Mouse (Mus musculus) neural tube, embryonic 13.5 days (tissue): ENCODE measurements around the gene Trpc6. TPM values are rescaled to one million over a fixed set of nuclear protein-coding genes. Genes with fewer than 3 reads are reported as not detected.

ENCODE experiments used
- ATAC-seq: fragments of 200-750 bp; cut with Nextera tagmentation; 2 replicates; pipeline ENCODE4 v1.8.0; 2017; ENCODE audit warnings: low read depth, mild to moderate bottlenecking, moderate TSS enrichment, moderate library complexity
- H3K27ac ChIP-seq: fragments of 300-500 bp; sonication (generic); replicated peaks from 2 replicates; pipeline ENCODE4 v1.5.1; 2015; ENCODE audit warnings: moderate library complexity, mild to moderate bottlenecking, inconsistent platforms
- H3K27me3 ChIP-seq: fragments of 300-500 bp; sonication (generic); 2 replicates; pipeline ENCODE4 v1.6.1; 2015; ENCODE audit warnings: mild to moderate bottlenecking, inconsistent platforms
- H3K36me3 ChIP-seq: fragments of 300-500 bp; sonication (generic); 2 replicates; pipeline ENCODE4 v1.6.1; 2015; ENCODE audit warnings: mild to moderate bottlenecking, inconsistent platforms
- H3K4me1 ChIP-seq: fragments of 300-500 bp; sonication (generic); replicated peaks from 2 replicates; pipeline ENCODE4 v1.6.1; 2015; ENCODE audit warnings: inconsistent platforms
- H3K4me2 ChIP-seq: fragments of 300-500 bp; sonication (generic); 2 replicates; pipeline ENCODE4 v1.6.1; 2015; ENCODE audit warnings: inconsistent platforms, mild to moderate bottlenecking, moderate library complexity
- H3K4me3 ChIP-seq: fragments of 300-500 bp; sonication (generic); 2 replicates; pipeline ENCODE4 v1.5.1; 2015; ENCODE audit warnings: mild to moderate bottlenecking, inconsistent platforms
- H3K9ac ChIP-seq: fragments of 300-500 bp; sonication (generic); 2 replicates; pipeline ENCODE4 v1.6.1; 2015; ENCODE audit warnings: moderate library complexity, mild to moderate bottlenecking, inconsistent platforms
- H3K9me3 ChIP-seq: fragments of 300-500 bp; sonication (generic); 2 replicates; pipeline ENCODE4 v1.6.1; 2016; ENCODE audit warnings: inconsistent platforms
- WGBS: fragments of 180-500 bp; shearing (Covaris S2); methylation state at CpG from one replicate; pipeline ENCODE4 v1.1.7; 2015; 5-methylcytosine and 5-hydroxymethylcytosine counted together
- polyA plus RNA-seq: library from polyadenylated mRNA; unstranded; fragments of >200 nt; fragmentation: Nextera tagmentation; extraction: Ambion mirVana; gene quantifications from 2 replicates; pipeline ENCODE4 v1.2.1, GENCODE M21; 2015

The Trpc6 gene
- polyA plus RNA-seq: 0.65 and 0.67 TPM in 2 replicates

DNA sequence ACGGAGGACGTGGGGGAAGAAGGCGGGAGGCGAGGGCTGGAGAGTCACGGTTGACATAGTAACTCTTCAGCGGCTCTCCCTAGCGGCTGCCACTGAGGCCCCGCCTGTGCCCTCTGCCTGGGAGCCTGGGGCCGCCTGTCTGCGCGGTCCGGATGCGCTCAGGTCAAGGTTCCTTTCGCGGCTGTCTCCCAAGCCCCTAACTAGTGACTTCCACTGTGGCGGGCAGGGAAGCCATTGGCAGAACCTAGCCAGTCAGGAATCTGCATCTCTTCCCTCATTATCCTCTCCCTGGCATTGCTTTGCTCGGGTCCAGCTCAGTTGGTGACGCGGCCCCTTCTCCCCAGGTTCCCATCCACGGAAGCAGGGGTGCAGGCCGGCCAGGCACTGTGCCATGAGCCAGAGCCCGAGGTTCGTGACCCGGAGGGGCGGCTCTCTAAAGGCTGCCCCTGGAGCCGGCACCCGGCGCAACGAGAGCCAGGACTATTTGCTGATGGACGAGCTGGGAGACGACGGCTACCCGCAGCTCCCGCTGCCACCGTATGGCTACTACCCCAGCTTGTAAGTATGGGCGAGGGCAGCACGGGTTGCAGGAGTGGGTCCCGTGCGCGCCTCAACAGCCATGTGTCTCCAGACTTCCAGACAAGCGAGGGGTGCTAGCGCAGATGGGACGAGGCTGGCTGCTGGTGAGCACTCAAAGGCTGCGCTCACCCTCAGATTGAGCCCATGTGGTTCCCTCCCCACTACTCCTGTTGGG lies at the start of gene Trpc6:
Gene Trpc6 (plus strand): TSS at position 102 of the 754 bp plus-strand sequence.
- no peak within 1 kb of the TSS for H3K27ac ChIP-seq
- ATAC-seq: peak; percentile 94
- no peaks in the 10 kb centered on the region for H3K9me3 ChIP-seq
- H3K27me3 ChIP-seq: peaks cover 18% of the 10 kb centered on the region
- H3K4me2 ChIP-seq: peak within 1 kb of the TSS; percentile 99
- H3K4me1 ChIP-seq: 0 out of 2 replicates have a peak, but pooled peaks cover 6% of the 10 kb centered on the region
- H3K9ac ChIP-seq: peak within 1 kb of the TSS; percentile 72
- H3K4me3 ChIP-seq: peak within 1 kb of the TSS; percentile 59
- no peaks in the 10 kb centered on the region for H3K36me3 ChIP-seq
- under 1% methylated on average over 44 of the region's 44 CpGs for WGBS

DNA sequence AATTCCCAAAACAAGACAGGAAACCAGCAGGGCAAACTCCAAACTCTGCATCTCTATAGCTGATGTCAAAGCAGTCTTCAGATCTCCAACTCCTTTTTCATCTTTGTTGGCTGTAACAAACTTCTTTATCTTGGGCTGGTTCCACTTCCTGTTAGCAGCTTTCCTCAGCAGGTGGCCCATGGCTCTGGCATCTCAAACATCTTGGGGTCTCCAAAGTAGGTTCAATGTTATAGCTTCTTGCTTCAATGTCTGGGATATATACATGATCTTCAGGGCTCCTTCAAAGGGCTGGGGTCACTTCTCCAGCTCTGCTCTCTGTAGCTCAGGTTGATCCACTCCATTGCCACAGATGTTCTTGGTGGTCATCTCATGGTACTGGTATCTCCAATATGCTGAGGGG lies 23.0 kb upstream of the Trpc6 start:
- ATAC-seq: no peak
- Histone ChIP-seq H3K4me1 (no peaks in the 10 kb centered on the region), H3K36me3 (no peaks in the 10 kb centered on the region), H3K27ac (no peak overlapping the region), H3K9me3 (no peaks in the 10 kb centered on the region), H3K9ac (no peak overlapping the region), H3K27me3 (no peaks in the 10 kb centered on the region), H3K4me3 (no peak overlapping the region), H3K4me2 (no peak overlapping the region)

DNA sequence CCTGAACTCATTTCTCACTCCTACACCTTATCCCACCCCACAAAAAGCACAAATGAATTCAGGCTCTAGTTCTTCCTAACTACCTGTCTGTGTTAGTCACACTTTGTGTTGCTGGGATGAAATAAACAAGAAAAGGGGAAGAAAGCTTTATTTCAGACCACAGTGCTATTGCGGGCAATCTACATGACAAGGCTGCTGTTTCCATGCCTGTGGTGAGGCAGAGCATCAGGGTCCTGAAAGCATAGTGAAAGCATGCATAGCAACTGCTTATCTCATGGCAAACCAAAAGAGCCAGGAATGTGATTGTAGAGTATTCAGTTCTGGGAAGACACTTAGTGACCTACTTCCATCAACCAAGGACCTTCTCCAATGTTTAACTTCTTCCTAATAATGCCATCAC lies 10.3 kb upstream of the Trpc6 start:
- no peaks in the 10 kb centered on the region for H3K9me3 ChIP-seq
- WGBS: 97% methylated on average over 1 of the region's 1 CpGs
- H3K9ac ChIP-seq: no peak overlapping the region
- no peak for ATAC-seq
- no peak overlapping the region for H3K27ac ChIP-seq
- H3K4me3 ChIP-seq: no peak overlapping the region
- H3K27me3 ChIP-seq: no peaks in the 10 kb centered on the region
- no peaks in the 10 kb centered on the region for H3K36me3 ChIP-seq
- H3K4me1 ChIP-seq: no peaks in the 10 kb centered on the region
- no peak overlapping the region for H3K4me2 ChIP-seq

DNA sequence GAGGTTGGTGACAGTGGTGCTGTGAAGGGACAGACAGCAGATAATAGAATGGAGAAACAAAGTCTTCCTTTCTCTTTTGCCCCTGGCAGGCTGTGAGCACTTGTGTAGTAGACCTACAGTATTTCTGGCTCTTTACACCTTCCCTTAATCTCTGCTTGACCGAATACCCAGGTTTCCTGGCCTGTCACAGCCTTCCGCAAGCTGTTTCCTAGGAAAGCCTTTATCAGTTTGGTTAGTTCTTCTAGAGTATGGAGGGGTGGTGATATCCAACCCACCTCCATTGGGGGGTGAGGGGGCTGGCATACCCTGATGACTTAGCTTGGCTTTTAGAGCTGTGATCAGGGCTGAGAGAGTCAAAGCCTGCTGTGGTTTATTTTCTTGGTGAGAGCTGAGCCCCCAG lies 1.3 kb downstream of the Trpc6 start:
- H3K9ac ChIP-seq: no peak overlapping the region
- 0 out of 2 replicates have a peak, but pooled peaks cover 6% of the 10 kb centered on the region for H3K4me1 ChIP-seq
- WGBS: 64% methylated on average over 2 of the region's 2 CpGs
- peaks cover 18% of the 10 kb centered on the region for H3K27me3 ChIP-seq
- no peaks in the 10 kb centered on the region for H3K9me3 ChIP-seq
- no peak overlapping the region for H3K27ac ChIP-seq
- H3K36me3 ChIP-seq: no peaks in the 10 kb centered on the region
- H3K4me2 ChIP-seq: peak overlapping the region; percentile 99; the same call in 1 of the 2 replicates
- ATAC-seq: no peak
- H3K4me3 ChIP-seq: no peak overlapping the region

DNA sequence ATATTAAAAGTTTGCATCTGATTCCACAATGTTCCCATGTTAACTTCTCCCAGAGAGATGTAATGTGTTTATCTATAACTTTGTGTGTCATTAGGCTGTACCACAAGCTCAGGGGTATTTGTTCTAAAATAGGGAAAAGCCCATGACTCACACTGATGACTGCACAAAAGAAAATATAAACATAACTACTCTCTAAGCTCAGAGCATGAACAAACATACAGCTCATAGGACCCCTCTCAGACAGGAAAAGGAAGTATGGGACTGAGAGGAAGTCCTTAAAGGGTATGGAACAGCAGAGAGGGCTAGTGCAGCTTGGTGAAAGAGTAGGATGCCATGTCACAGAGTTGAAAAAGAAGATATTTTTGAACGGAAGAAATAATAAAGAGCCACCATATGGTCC lies 14.6 kb downstream of the Trpc6 start:
- ATAC-seq: no peak
- Histone ChIP-seq H3K9me3 (no peaks in the 10 kb centered on the region), H3K27me3 (no peaks in the 10 kb centered on the region), H3K36me3 (no peaks in the 10 kb centered on the region), H3K4me2 (no peak overlapping the region), H3K9ac (no peak overlapping the region), H3K4me1 (no peaks in the 10 kb centered on the region), H3K27ac (no peak overlapping the region), H3K4me3 (no peak overlapping the region)
- WGBS: 68% methylated on average over 1 of the region's 1 CpGs

DNA sequence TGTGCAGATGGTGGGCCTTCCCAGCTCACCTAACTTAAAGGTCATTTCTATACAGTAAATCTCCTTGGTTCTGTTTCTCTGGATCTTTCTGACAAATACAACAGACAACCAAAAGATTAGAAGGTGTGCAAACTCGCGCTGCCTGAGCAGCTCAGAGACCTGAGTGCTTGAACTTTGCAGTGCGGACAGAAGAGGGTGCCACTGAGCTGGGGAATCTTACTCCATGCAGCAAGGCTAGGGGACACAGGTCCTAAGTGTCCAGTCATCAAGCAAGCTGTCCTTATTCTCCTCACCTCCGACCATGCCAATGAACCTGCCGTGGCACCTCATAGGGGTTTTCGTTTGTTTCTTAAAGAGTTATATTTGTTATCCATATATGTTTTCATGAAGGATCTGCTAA lies 48.7 kb downstream of the Trpc6 start:
- Histone ChIP-seq H3K4me1 (no peaks in the 10 kb centered on the region), H3K9ac (no peak overlapping the region), H3K27ac (no peak overlapping the region), H3K4me2 (no peak overlapping the region), H3K36me3 (no peaks in the 10 kb centered on the region), H3K4me3 (no peak overlapping the region), H3K27me3 (no peaks in the 10 kb centered on the region), H3K9me3 (no peaks in the 10 kb centered on the region)
- 55% methylated on average over 6 of the region's 6 CpGs for WGBS
- ATAC-seq: no peak

DNA sequence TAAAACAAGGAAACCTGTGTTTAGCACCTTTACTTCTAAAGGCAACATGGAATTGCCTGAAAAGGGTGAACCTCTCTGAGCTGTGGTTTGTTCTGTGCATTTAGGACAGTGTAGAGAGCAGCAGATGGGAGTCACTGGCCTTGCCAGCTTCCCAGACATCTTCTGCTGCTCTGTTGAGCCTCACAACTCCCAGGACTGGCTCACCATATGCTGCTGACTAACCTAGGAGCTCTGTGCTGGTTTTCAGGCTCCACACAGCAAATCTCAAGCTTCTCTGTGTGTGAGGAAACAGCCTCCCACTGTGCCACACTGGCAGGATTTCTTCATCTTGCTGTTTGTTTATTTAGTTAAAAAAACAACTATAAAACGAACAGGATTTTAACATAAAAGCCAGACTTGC lies 53.1 kb downstream of the Trpc6 start:
- ATAC-seq: no peak
- H3K9ac ChIP-seq: no peak overlapping the region
- H3K27me3 ChIP-seq: no peaks in the 10 kb centered on the region
- H3K4me2 ChIP-seq: no peak overlapping the region
- no peaks in the 10 kb centered on the region for H3K9me3 ChIP-seq
- no peak overlapping the region for H3K27ac ChIP-seq
- no peaks in the 10 kb centered on the region for H3K36me3 ChIP-seq
- no peak overlapping the region for H3K4me3 ChIP-seq
- WGBS: 43% methylated on average over 1 of the region's 1 CpGs
- H3K4me1 ChIP-seq: no peaks in the 10 kb centered on the region

DNA sequence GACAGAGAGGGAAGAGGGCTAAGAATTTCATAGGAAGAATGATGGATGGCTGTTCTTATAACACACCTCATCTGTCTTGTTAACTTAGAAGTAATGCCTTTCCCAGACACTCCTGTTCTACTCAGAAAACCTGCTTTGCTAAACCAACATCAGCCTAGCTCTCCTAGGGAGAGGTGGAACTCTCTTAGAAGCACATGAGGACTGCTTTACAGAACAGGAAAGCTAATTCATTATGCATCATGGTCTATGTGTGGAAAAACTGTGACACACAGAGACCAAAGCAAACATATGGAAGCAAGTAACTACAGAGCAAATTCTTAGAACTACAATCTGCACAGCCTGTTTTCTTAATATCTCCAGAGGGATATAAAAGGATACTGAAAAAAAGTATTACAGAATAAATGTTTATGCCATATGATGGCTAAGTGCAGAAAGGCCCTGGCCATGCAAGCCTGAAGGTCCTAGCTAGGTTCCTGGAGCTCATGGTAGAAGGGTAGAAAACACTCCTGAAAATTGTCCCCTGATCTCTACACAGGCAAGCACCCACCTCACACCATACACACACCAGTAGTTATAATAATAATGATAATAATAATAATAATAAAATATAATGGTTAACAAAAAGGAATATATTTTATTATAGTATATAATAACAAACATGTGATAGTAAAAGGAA lies 63.0 kb downstream of the Trpc6 start:
- Histone ChIP-seq H3K9me3 (no peaks in the 10 kb centered on the region), H3K27ac (no peak overlapping the region), H3K36me3 (no peaks in the 10 kb centered on the region), H3K4me2 (no peak overlapping the region), H3K27me3 (no peaks in the 10 kb centered on the region), H3K9ac (no peak overlapping the region), H3K4me3 (no peak overlapping the region), H3K4me1 (no peaks in the 10 kb centered on the region)
- ATAC-seq: no peak

DNA sequence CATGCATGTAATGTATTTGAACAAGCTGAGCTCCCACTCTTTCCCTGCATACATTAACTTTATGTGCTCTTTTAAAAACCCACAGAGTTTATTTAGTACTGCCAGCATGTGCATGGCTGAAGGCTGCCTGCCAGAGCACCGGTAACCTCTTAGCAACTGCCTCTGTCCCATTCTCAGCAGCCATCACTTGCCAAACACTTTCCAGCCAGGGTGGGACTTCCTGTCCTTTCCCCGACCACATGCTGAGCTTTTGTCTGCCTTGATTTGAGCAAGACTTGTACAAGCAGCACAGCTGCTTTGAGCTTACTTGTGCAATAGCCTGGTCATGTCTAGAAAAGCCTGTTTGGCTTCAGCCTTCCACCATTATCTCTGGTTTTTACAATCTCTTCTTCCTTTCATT lies 90.4 kb downstream of the Trpc6 start:
- no peak overlapping the region for H3K4me3 ChIP-seq
- no peak overlapping the region for H3K27ac ChIP-seq
- ATAC-seq: no peak
- no peaks in the 10 kb centered on the region for H3K27me3 ChIP-seq
- H3K4me1 ChIP-seq: no peaks in the 10 kb centered on the region
- no peaks in the 10 kb centered on the region for H3K36me3 ChIP-seq
- no peak overlapping the region for H3K4me2 ChIP-seq
- 33% methylated on average over 2 of the region's 2 CpGs for WGBS
- no peak overlapping the region for H3K9ac ChIP-seq
- H3K9me3 ChIP-seq: no peaks in the 10 kb centered on the region

DNA sequence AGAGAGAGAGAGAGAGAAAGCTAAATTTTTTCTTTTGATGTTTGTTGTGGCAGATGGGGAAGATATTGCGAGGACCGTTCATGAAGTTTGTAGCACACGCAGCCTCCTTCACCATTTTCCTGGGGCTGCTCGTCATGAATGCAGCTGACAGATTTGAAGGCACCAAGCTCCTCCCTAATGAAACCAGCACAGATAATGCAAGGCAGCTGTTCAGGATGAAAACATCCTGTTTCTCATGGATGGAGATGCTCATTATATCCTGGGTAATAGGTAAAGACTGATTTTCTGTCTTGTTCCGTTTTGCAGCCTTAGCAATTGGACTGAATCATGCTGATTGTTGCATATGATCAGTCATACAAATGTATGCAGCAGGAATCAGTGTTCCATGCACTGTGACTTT lies 99.5 kb downstream of the Trpc6 start:
- Histone ChIP-seq H3K9ac (no peak overlapping the region), H3K4me1 (no peaks in the 10 kb centered on the region), H3K9me3 (no peaks in the 10 kb centered on the region), H3K4me2 (no peak overlapping the region), H3K36me3 (no peaks in the 10 kb centered on the region), H3K4me3 (no peak overlapping the region), H3K27ac (no peak overlapping the region), H3K27me3 (no peaks in the 10 kb centered on the region)
- no peak for ATAC-seq
- 85% methylated on average over 5 of the region's 5 CpGs for WGBS

DNA sequence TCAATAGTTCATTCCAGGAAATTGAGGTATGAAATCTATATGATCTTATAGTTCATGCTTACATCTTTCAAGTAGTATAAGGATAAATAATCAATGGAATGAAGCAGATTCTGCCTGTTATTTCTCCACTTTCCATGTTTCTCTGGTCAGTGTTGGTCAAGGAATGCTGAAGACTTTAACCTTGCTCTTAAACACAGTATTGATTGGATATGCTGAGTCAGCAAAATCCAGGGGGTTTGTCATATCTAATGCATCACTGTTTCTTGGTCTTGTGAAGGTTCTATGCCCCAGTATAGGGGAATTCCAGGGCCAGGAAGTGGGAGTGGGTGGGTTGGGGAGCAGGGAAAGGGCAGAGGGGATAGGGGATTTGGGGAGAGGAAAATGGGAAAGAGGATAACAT lies 111.4 kb downstream of the Trpc6 start:
- H3K4me1 ChIP-seq: no peaks in the 10 kb centered on the region
- H3K9ac ChIP-seq: no peak overlapping the region
- no peak overlapping the region for H3K4me2 ChIP-seq
- H3K9me3 ChIP-seq: 0 out of 2 replicates have a peak, but pooled peaks cover under 1% of the 10 kb centered on the region
- H3K27me3 ChIP-seq: no peaks in the 10 kb centered on the region
- H3K4me3 ChIP-seq: no peak overlapping the region
- ATAC-seq: no peak
- no peaks in the 10 kb centered on the region for H3K36me3 ChIP-seq
- no peak overlapping the region for H3K27ac ChIP-seq

DNA sequence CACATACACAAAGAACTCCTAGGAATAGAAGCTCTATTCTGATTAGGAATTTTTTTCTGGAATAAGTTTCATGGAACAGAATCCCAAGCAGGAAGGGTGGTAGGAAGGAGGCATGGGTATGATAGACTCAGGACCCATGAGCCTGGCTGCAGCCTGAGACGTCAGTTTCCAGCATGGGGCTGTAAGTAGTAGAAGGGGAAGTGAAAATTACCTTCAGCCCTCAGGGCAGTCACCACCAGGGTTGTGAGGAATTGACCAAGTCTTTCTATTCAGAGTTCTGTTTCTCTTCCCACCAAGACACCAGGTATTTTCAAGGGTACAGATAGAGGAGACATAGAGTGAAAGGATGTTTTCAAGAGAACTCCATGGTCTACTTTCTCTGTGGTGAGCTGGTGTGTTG lies 129.0 kb downstream of the Trpc6 start:
- no peak overlapping the region for H3K27ac ChIP-seq
- no peaks in the 10 kb centered on the region for H3K36me3 ChIP-seq
- H3K27me3 ChIP-seq: no peaks in the 10 kb centered on the region
- H3K4me3 ChIP-seq: no peak overlapping the region
- no peak overlapping the region for H3K9ac ChIP-seq
- no peaks in the 10 kb centered on the region for H3K4me1 ChIP-seq
- H3K4me2 ChIP-seq: no peak overlapping the region
- 67% methylated on average over 1 of the region's 1 CpGs for WGBS
- ATAC-seq: no peak
- H3K9me3 ChIP-seq: no peaks in the 10 kb centered on the region

DNA sequence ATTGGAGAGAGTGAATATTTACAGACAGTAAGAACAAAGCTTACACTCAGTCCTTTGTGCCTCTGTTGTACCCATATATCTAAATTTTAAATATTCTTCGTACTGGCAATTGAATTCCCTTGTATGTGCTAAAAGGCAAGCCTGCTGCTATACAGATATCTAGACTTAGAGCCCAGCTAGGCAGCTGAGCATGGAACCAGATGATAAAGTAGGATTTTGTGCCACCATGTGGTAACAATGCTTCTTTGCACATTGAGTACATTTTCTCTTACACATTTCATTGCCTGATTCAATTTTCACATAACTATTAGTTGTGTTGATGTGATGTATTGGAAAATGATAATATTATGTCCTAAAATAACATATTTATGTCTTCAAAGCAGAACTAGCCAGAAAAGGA lies 132.7 kb downstream of the Trpc6 start:
- H3K4me3 ChIP-seq: no peak overlapping the region
- H3K4me2 ChIP-seq: no peak overlapping the region
- H3K9me3 ChIP-seq: no peaks in the 10 kb centered on the region
- no peaks in the 10 kb centered on the region for H3K36me3 ChIP-seq
- H3K27me3 ChIP-seq: no peaks in the 10 kb centered on the region
- no peaks in the 10 kb centered on the region for H3K4me1 ChIP-seq
- H3K27ac ChIP-seq: no peak overlapping the region
- H3K9ac ChIP-seq: no peak overlapping the region
- 63% methylated on average over 1 of the region's 1 CpGs for WGBS
- no peak for ATAC-seq
